Mouse (Mus musculus) intestine, postnatal 0 days (tissue): ENCODE data around the gene Glp2r. TPM values are rescaled to one million over a fixed set of nuclear protein-coding genes. Genes with fewer than 3 reads are reported as not detected.

Source experiments
- ATAC-seq: fragments of 200-750 bp; cut with Nextera tagmentation; 2 replicates; pipeline ENCODE4 v1.8.0; 2017; ENCODE audit warnings: mild to moderate bottlenecking, moderate TSS enrichment, moderate library complexity
- H3K27ac ChIP-seq: fragments of 300-500 bp; sonication (generic); 2 replicates; pipeline ENCODE4 v1.5.1; 2014; ENCODE audit warnings: mild to moderate bottlenecking, low read depth, low read length, moderate library complexity
- H3K27me3 ChIP-seq: fragments of 300-500 bp; sonication (generic); replicated peaks from 2 replicates; pipeline ENCODE4 v1.6.1; 2014; ENCODE audit warnings: low read length, mixed read lengths; ENCODE audit not compliant: control insufficient read depth, insufficient read depth
- H3K36me3 ChIP-seq: fragments of 300-500 bp; sonication (generic); 2 replicates; pipeline ENCODE4 v1.6.1; 2014; ENCODE audit warnings: mild to moderate bottlenecking, moderate library complexity; ENCODE audit not compliant: control insufficient read depth, insufficient read depth
- H3K4me1 ChIP-seq: fragments of 300-500 bp; sonication (generic); replicated peaks from 2 replicates; pipeline ENCODE4 v1.6.1; 2014; ENCODE audit warnings: antibody characterized with exemption, low read length, mixed read lengths; ENCODE audit not compliant: control insufficient read depth, insufficient read depth
- H3K4me2 ChIP-seq: fragments of 300-500 bp; sonication (generic); replicated peaks from 2 replicates; pipeline ENCODE4 v1.6.1; 2014; ENCODE audit warnings: low read depth, mild to moderate bottlenecking, moderate library complexity
- H3K4me3 ChIP-seq: fragments of 300-500 bp; sonication (generic); 2 replicates; pipeline ENCODE4 v1.5.1; 2014; ENCODE audit warnings: low read depth, low read length
- H3K9ac ChIP-seq: fragments of 300-500 bp; sonication (generic); 2 replicates; pipeline ENCODE4 v1.6.1; 2014; ENCODE audit warnings: mild to moderate bottlenecking, low read depth, low read length
- H3K9me3 ChIP-seq: fragments of 300-500 bp; sonication (generic); 2 replicates; pipeline ENCODE4 v1.6.1; 2016; ENCODE audit warnings: mixed run types; ENCODE audit not compliant: control insufficient read depth
- CTCF ChIP-seq: sonication (generic); IDR thresholded peaks from 2 replicates; pipeline ENCODE4 v1.5.1; 2016; ENCODE audit warnings: low read depth, mild to moderate bottlenecking, control low read depth, antibody characterized with exemption, moderate library complexity
- WGBS: fragments of 180-500 bp; shearing (Covaris S2); extraction: QIAGEN DNeasy Blood & Tissue Kit; methylation state at CpG from one replicate; pipeline ENCODE4 v1.1.7; 2014; 5-methylcytosine and 5-hydroxymethylcytosine counted together
- polyA plus RNA-seq: library from polyadenylated mRNA; unstranded; fragments of >200 nt; fragmentation: Nextera tagmentation; extraction: Ambion mirVana; gene quantifications from 2 replicates; pipeline ENCODE4 v1.2.1, GENCODE M21; 2015

Gene Glp2r
- 2.8 and 2.9 TPM in 2 replicates for polyA plus RNA-seq

GRCm38 (mm10) chr11:67771053-67771452 is at the start of gene Glp2r:
Gene Glp2r (minus strand): TSS chr11:67771153.
- H3K27me3 ChIP-seq, result no peaks in the 10 kb centered on the region
- H3K4me1 ChIP-seq, result no peaks in the 10 kb centered on the region
- H3K36me3 ChIP-seq, result no peaks in the 10 kb centered on the region
- H3K27ac ChIP-seq, result peak within 1 kb of the TSS; percentile 41
- H3K9me3 ChIP-seq, result no peaks in the 10 kb centered on the region
- no peak within 1 kb of the TSS for H3K9ac ChIP-seq
- no peak for ATAC-seq
- no peak within 1 kb of the TSS for H3K4me2 ChIP-seq
- H3K4me3 ChIP-seq, result no peak within 1 kb of the TSS
- 54% methylated on average over 14 of the region's 14 CpGs for WGBS
- TF ChIP-seq CTCF, result no peak

GRCm38 (mm10) chr11:67820221-67820620 is 49.3 kb upstream of the Glp2r start:
- Histone ChIP-seq H3K4me1 (no peaks in the 10 kb centered on the region), H3K9me3 (no peaks in the 10 kb centered on the region), H3K4me3 (no peak overlapping the region), H3K9ac (no peak overlapping the region), H3K27ac (no peak overlapping the region), H3K27me3 (no peaks in the 10 kb centered on the region), H3K36me3 (no peaks in the 10 kb centered on the region), H3K4me2 (no peak overlapping the region)
- ATAC-seq, result 0 out of 2 replicates have a peak, but pooled peaks have one; percentile 28
- WGBS, result 30% methylated on average over 4 of the region's 4 CpGs
- TF ChIP-seq CTCF, result peak; percentile 88

DNA sequence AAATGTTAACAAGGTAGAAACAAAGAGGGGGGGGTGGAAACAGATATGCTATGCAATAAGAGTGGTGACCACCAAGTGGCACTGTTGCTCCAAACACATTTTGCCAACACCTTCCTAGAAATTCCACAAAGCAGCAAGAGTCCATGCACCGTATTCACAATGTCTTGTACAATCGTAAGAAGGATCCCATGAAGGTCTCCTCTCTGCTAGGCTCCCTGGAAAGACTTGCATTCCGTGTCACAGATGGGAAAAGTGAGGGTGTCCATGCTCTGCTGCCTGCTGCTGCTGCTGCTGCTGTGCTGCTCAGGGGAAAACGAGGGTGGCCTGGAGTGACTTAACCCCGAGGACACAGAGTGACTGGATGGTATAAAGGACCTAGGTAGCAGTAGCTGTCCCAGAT is 48.7 kb upstream of the Glp2r start:
- Histone ChIP-seq H3K4me1 (no peaks in the 10 kb centered on the region), H3K9ac (no peak overlapping the region), H3K4me2 (peak overlapping the region; percentile 51), H3K36me3 (no peaks in the 10 kb centered on the region), H3K27ac (no peak overlapping the region), H3K9me3 (no peaks in the 10 kb centered on the region), H3K4me3 (no peak overlapping the region), H3K27me3 (no peaks in the 10 kb centered on the region)
- 15% methylated on average over 5 of the region's 5 CpGs for WGBS
- ATAC-seq, result no peak
- peak; percentile 87 for TF ChIP-seq CTCF

DNA sequence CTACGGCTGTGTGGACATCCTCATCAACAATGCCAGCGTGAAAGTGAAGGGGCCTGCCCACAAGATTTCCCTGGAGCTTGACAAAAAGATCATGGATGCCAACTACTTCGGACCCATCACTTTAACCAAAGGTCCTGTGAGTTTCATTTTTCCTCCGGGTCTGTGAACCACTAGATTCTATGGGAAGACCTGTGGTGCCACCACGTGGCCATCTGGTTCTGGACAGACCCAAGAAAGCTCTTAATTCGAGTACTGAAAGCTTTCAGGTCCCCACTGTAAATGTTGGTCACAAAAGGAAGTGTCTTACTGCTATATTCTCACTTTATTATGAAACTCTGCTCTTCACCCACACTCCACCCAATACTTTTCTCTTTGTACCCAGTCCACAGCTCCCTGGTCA is 40.6 kb upstream of the Glp2r start:
- 67% methylated on average over 6 of the region's 6 CpGs for WGBS
- Histone ChIP-seq H3K36me3 (no peaks in the 10 kb centered on the region), H3K9me3 (no peaks in the 10 kb centered on the region), H3K27ac (no peak overlapping the region), H3K4me3 (no peak overlapping the region), H3K4me2 (no peak overlapping the region), H3K27me3 (no peaks in the 10 kb centered on the region), H3K4me1 (no peaks in the 10 kb centered on the region), H3K9ac (no peak overlapping the region)
- peak; percentile 54 for TF ChIP-seq CTCF
- no peak for ATAC-seq

DNA sequence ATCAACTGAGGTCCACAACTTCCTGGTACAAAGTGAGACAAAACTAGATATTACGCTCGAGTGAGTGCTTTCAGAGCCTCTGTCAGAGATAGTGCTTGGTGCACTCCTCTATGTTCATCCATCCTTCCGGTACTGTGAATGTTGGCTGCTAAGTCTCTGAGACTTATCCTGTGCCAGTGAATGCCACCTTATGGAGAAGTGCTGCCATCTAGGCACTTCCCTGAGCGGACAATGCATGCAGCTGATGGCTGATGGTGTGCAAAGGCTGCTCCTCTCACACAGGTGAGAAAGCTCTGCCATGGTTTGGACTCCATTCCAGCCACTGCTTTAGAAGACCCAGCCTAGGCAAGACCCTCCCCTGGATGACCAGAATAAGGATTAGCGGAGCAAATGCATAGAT is 37.1 kb upstream of the Glp2r start:
- H3K4me3 ChIP-seq, result no peak overlapping the region
- ATAC-seq, result no peak
- WGBS, result 71% methylated on average over 5 of the region's 5 CpGs
- H3K4me2 ChIP-seq, result no peak overlapping the region
- TF ChIP-seq CTCF, result peak; percentile 21; the same call in 1 of the 2 replicates
- H3K9ac ChIP-seq, result no peak overlapping the region
- no peaks in the 10 kb centered on the region for H3K36me3 ChIP-seq
- H3K4me1 ChIP-seq, result no peaks in the 10 kb centered on the region
- H3K9me3 ChIP-seq, result no peaks in the 10 kb centered on the region
- H3K27me3 ChIP-seq, result no peaks in the 10 kb centered on the region
- H3K27ac ChIP-seq, result no peak overlapping the region

DNA sequence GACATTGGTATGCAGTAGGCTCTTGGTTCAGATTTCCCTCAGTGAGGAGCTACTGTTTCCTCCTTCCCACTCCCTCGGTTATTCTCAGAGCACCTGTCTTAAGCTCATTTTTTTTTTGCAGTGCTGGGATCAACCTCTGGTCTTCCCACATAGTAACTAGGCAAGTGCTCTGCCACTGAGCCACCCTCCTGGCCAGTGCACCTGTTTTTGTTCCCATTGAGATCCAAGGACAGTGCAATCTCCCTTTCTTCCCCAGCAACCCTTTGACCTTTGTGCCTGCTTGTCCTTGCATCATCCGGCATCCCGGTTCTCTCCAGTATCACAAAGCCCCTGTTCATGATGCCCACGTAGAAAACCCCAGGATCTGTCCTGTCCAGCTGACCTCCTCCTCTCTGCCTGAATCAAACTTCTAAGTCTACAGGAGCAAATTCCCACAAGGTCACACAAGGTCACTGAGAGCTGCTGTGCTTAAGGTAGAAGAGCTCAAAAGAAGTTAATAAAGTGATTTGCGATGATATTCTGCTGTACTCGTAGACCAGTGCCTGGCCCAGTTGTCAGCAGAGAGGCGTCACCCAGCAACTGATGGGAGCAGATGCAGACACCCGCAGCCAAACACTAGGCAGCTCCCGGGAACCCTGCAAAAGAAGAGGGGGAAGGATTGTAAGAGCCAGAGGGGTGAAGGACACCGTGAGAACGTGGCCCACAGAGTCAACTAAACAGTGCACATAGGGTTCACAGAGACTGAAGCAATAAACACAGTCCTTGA is 36.1 kb upstream of the Glp2r start:
- no peak for TF ChIP-seq CTCF
- Histone ChIP-seq H3K4me2 (no peak overlapping the region), H3K9ac (no peak overlapping the region), H3K4me1 (no peaks in the 10 kb centered on the region), H3K4me3 (no peak overlapping the region), H3K27ac (no peak overlapping the region), H3K36me3 (no peaks in the 10 kb centered on the region), H3K9me3 (no peaks in the 10 kb centered on the region), H3K27me3 (no peaks in the 10 kb centered on the region)
- 83% methylated on average over 11 of the region's 11 CpGs for WGBS
- no peak for ATAC-seq
